Mouse (Mus musculus) intestine, embryonic 14.5 days (tissue): ENCODE results near the gene Pla2g12a. TPM values are rescaled to one million over a fixed set of nuclear protein-coding genes. Genes with fewer than 3 reads are reported as not detected.
A peak's percentile ranks its signal among the peaks of the same experiment; 100 is the strongest.

Source experiments
- ATAC-seq: fragments of 200-750 bp; cut with Nextera tagmentation; replicated peaks from 2 replicates; pipeline ENCODE4 v1.8.0; 2017; ENCODE audit warnings: low read depth, moderate number of reproducible peaks, moderate TSS enrichment, moderate library complexity; ENCODE audit not compliant: low FRiP score, low TSS enrichment
- DNase-seq: peaks from one replicate; pipeline ENCODE4 v3.0.0-alpha.2; 2018; ENCODE audit warnings: low spot score
- H3K27ac ChIP-seq: fragments of 300-500 bp; sonication (generic); 2 replicates; pipeline ENCODE4 v1.5.1; 2014; ENCODE audit warnings: low read depth, mild to moderate bottlenecking, control low read depth
- H3K27me3 ChIP-seq: fragments of 300-500 bp; sonication (generic); replicated peaks from 2 replicates; pipeline ENCODE4 v1.6.1; 2014; ENCODE audit warnings: low read length, control low read depth; ENCODE audit not compliant: control insufficient read depth, insufficient read depth
- H3K36me3 ChIP-seq: fragments of 300-500 bp; sonication (generic); 2 replicates; pipeline ENCODE4 v1.6.1; 2014; ENCODE audit warnings: low read length, control low read depth; ENCODE audit not compliant: control insufficient read depth, insufficient read depth
- H3K4me1 ChIP-seq: fragments of 300-500 bp; sonication (generic); replicated peaks from 2 replicates; pipeline ENCODE4 v1.6.1; 2014; ENCODE audit warnings: low read length, control low read depth, mixed read lengths; ENCODE audit not compliant: control insufficient read depth, insufficient read depth
- H3K4me2 ChIP-seq: fragments of 300-500 bp; sonication (generic); 2 replicates; pipeline ENCODE4 v1.6.1; 2014; ENCODE audit warnings: low read length
- H3K4me3 ChIP-seq: fragments of 300-500 bp; sonication (generic); 2 replicates; pipeline ENCODE4 v1.5.1; 2014; ENCODE audit warnings: low read depth, low read length, control low read depth, mixed read lengths
- H3K9ac ChIP-seq: fragments of 300-500 bp; sonication (generic); 2 replicates; pipeline ENCODE4 v1.6.1; 2014; ENCODE audit warnings: mild to moderate bottlenecking, low read length
- H3K9me3 ChIP-seq: fragments of 300-500 bp; sonication (generic); 2 replicates; pipeline ENCODE4 v1.6.1; 2016; ENCODE audit warnings: low read length, control low read depth; ENCODE audit not compliant: control insufficient read depth
- WGBS: fragments of 180-500 bp; shearing (Covaris S2); extraction: QIAGEN DNeasy Blood & Tissue Kit; methylation state at CpG from one replicate; pipeline ENCODE4 v1.1.7; 2014; 5-methylcytosine and 5-hydroxymethylcytosine counted together
- polyA plus RNA-seq: library from polyadenylated mRNA; unstranded; fragments of >200 nt; fragmentation: Nextera tagmentation; extraction: Ambion mirVana; gene quantifications from 2 replicates; pipeline ENCODE4 v1.2.1, GENCODE M21; 2014

Pla2g12a gene
- polyA plus RNA-seq, 1 experiment from 2014 or later: 67.0 TPM

DNA sequence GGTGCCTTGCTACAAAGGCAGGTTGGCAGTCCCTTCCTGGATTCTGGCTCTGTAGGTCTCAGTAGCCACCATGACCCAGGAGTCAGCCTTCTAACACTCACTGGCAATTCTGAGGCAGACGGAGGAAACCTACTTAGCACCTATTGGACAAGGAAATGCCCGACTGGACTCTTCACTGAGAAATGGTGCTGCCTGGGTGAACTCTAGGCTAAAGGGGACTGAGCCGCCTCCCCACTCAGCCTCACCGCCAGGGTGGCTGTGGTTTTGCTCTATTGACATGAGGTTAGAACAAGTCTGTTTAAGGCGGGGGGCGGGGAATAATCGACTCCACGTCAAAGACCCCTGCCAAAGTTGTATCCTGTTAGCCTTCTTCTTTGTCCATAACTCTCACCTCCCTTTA, 25.5 kb downstream of the Pla2g12a start:
- ATAC-seq (no peak), DNase-seq (no peak)
- 85% methylated on average over 8 of the region's 8 CpGs for WGBS
- Histone ChIP-seq H3K36me3 (peaks cover 22% of the 10 kb centered on the region), H3K9me3 (no peaks in the 10 kb centered on the region), H3K4me2 (no peak overlapping the region), H3K4me1 (peaks cover 23% of the 10 kb centered on the region), H3K9ac (no peak overlapping the region), H3K27ac (no peak overlapping the region), H3K27me3 (no peaks in the 10 kb centered on the region), H3K4me3 (no peak overlapping the region)

DNA sequence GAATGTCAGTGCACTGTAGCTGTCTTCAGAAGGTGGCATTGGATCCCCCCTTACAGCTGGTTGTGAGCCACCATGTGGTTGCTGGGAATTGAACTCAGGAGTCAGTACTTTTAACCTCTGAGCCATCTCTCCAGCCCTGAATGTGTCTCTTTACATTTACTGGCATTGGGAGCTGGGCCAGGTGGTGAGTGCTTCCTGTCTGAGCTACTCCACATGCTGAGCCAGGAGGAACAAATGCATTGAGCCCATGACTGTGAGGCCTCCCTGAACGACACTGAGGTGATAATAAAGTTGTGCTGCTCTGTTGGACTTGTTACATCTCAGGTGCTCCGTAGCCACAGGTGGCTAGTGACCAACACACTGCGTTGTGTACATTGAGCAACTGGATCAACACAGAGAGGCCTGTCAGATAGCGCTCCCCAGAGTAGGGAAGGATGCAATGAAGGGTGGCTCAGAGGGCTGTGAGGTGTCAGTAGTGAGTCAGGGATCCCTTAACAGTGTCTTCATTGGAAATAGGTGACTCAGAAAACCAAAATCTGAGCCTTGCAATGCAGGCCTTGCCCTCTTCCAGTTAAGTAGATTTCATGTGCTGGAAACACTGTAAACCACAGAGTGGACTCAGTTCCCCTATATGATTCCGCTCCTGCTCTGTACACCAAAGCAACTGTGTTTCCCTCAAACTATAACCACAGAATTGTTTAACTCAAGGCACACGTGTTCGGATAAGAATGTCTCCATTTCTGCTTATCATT, 26.2 kb downstream of the Pla2g12a start:
- Histone ChIP-seq H3K4me3 (no peak overlapping the region), H3K4me2 (no peak overlapping the region), H3K36me3 (peaks cover 29% of the 10 kb centered on the region), H3K27ac (no peak overlapping the region), H3K4me1 (peaks cover 23% of the 10 kb centered on the region), H3K9ac (no peak overlapping the region), H3K27me3 (no peaks in the 10 kb centered on the region), H3K9me3 (no peaks in the 10 kb centered on the region)
- 75% methylated on average over 7 of the region's 7 CpGs for WGBS
- ATAC-seq (no peak), DNase-seq (no peak)

DNA sequence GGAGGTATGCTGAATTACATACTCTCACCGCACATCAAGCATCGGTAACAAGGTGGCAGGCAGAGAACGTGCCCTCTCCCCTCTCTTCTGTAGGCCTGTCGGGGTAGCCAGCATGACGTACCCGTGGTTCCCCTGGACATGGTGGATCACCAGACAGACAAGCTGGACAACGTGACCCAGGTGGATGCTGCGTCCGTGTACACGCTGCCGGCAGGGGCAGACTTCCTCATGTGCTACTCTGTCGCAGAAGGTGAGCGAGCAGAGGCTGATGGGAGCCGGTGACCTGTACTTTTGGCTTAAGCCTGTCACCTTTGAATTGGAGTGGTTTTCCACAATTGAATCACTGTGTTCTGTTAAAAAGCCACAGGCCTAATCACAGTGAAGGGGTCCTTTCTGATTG, 33.6 kb downstream of the Pla2g12a start:
- no peak for ATAC-seq
- 93% methylated on average over 14 of the region's 14 CpGs for WGBS
- H3K27me3 ChIP-seq: no peaks in the 10 kb centered on the region
- H3K4me1 ChIP-seq: no peaks in the 10 kb centered on the region
- DNase-seq: no peak
- H3K9me3 ChIP-seq: no peaks in the 10 kb centered on the region
- no peak overlapping the region for H3K9ac ChIP-seq
- H3K4me2 ChIP-seq: no peak overlapping the region
- H3K27ac ChIP-seq: no peak overlapping the region
- no peak overlapping the region for H3K4me3 ChIP-seq
- H3K36me3 ChIP-seq: peaks cover 68% of the 10 kb centered on the region

DNA sequence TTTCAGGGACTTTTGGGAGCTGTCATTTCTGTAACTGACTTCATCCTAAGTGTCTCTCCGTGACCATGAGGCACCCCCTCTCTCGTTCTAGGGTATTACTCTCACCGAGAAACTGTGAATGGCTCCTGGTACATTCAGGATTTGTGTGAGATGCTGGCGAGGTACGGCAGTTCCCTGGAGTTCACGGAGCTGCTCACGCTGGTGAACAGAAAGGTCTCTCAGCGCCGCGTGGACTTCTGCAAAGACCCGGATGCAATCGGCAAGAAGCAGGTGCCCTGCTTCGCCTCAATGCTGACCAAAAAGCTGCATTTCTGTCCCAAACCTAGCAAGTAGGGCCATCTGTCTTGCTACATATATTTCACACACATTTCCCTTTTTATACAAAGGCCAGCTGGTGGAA, 34.8 kb downstream of the Pla2g12a start:
- Histone ChIP-seq H3K9ac (no peak overlapping the region), H3K36me3 (peaks cover 62% of the 10 kb centered on the region)
- 94% methylated on average over 13 of the region's 13 CpGs for WGBS

DNA sequence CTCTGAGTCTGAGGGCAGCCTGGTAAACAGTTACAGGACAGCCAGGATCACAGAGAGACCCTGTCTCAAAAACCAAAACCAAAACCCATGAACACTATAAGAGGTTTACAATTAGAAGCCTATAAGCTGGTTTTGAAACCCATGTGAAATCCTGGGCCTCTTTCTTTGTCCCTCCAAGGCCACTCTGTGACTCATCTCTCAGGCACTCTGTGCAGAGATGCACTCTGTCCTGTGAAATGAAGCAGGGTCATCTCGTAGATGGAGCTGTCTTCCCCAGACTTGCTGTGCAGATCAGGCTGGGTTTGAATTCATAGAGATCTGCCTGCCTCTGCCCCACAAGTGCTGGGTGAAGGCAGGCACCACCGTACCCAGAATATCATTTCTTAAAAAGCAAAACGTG, 39.0 kb downstream of the Pla2g12a start:
- DNase-seq (no peak), ATAC-seq (no peak)
- no peak overlapping the region for H3K27ac ChIP-seq
- H3K4me1 ChIP-seq: no peaks in the 10 kb centered on the region
- no peaks in the 10 kb centered on the region for H3K27me3 ChIP-seq
- H3K9ac ChIP-seq: no peak overlapping the region
- 77% methylated on average over 3 of the region's 3 CpGs for WGBS
- H3K4me3 ChIP-seq: no peak overlapping the region
- H3K9me3 ChIP-seq: no peaks in the 10 kb centered on the region
- no peak overlapping the region for H3K4me2 ChIP-seq
- peaks cover 22% of the 10 kb centered on the region for H3K36me3 ChIP-seq

More for the DNA sequence above, 34.8 kb downstream of the Pla2g12a start:
- DNase-seq (no peak), ATAC-seq (no peak)
- no peak overlapping the region for H3K27ac ChIP-seq
- no peak overlapping the region for H3K4me2 ChIP-seq
- no peaks in the 10 kb centered on the region for H3K4me1 ChIP-seq
- H3K4me3 ChIP-seq: no peak overlapping the region
- H3K9me3 ChIP-seq: no peaks in the 10 kb centered on the region
- no peaks in the 10 kb centered on the region for H3K27me3 ChIP-seq

DNA sequence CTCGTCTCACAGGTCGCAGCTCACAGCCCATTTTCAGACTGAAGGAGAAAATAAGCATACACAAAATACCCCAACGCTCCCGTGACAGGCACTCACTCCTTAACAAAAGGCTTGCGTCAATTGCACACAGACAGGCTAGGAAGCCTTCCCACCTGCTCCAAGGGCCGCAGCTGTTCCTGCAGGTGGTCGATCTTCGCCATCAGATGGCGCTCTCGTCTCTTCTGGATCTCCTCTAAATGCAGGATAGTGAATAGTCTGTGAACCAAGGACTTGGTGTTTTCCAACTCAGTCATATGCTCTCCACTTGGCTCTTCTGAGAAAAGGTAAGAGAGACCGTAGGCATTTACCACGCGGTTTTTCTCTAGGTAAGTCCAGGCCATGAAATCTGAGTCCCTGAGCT, 40.0 kb downstream of the Pla2g12a start:
- Histone ChIP-seq H3K4me3 (no peak overlapping the region), H3K9me3 (no peaks in the 10 kb centered on the region), H3K27me3 (no peaks in the 10 kb centered on the region), H3K9ac (no peak overlapping the region), H3K4me2 (no peak overlapping the region), H3K36me3 (peaks cover 12% of the 10 kb centered on the region), H3K27ac (no peak overlapping the region), H3K4me1 (no peaks in the 10 kb centered on the region)
- DNase-seq (peak; percentile 81), ATAC-seq (peak; percentile 62; the same call in 1 of the 2 replicates)
- WGBS: 15% methylated on average over 13 of the region's 13 CpGs

DNA sequence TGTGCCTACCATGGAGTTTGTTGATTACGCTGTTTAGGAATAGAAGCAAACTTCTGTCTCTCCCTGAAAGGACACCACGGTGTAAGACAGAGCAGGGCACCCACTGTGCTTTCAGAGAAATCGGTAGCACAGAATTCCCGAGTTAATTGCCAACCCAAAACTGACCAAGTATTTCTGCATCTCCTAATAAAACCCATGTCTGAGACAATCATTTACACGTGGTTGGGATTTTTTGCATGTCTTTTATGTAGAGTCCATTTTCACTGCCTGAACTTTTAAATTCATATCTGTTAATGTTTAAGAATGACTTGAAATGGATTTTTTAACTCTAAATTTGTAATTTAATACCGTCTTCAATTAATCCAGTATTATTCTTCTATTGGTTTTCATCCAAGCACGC, 45.2 kb downstream of the Pla2g12a start:
- H3K27ac ChIP-seq: no peak overlapping the region
- 88% methylated on average over 7 of the region's 7 CpGs for WGBS
- no peak overlapping the region for H3K9ac ChIP-seq
- no peaks in the 10 kb centered on the region for H3K36me3 ChIP-seq
- H3K4me3 ChIP-seq: no peak overlapping the region
- no peaks in the 10 kb centered on the region for H3K4me1 ChIP-seq
- ATAC-seq (no peak), DNase-seq (no peak)
- H3K4me2 ChIP-seq: no peak overlapping the region
- H3K9me3 ChIP-seq: no peaks in the 10 kb centered on the region
- H3K27me3 ChIP-seq: no peaks in the 10 kb centered on the region

DNA sequence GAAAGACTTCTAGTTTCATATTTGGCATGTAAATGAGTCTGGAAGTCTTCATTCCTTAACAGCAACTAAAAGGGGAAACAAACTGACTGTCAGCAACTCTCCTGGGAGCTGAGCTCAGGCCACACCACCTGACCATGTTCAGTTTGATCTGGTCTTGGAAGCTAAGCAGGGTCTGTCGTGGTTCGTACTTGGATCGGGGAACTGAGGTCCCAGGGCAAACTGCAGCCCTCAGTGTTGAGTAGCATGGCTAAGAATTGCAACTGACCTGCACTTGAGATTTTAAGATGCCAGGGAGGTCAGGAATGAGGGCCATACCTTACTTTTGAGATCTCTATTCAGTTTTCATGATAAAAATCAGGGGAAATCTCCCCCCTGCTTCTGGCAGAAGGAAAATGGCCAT, 47.5 kb downstream of the Pla2g12a start:
- DNase-seq (no peak), ATAC-seq (no peak)
- H3K4me2 ChIP-seq: no peak overlapping the region
- H3K4me3 ChIP-seq: no peak overlapping the region
- 90% methylated on average over 3 of the region's 3 CpGs for WGBS
- no peaks in the 10 kb centered on the region for H3K4me1 ChIP-seq
- no peaks in the 10 kb centered on the region for H3K27me3 ChIP-seq
- H3K36me3 ChIP-seq: no peaks in the 10 kb centered on the region
- H3K9ac ChIP-seq: no peak overlapping the region
- H3K9me3 ChIP-seq: no peaks in the 10 kb centered on the region
- H3K27ac ChIP-seq: no peak overlapping the region

DNA sequence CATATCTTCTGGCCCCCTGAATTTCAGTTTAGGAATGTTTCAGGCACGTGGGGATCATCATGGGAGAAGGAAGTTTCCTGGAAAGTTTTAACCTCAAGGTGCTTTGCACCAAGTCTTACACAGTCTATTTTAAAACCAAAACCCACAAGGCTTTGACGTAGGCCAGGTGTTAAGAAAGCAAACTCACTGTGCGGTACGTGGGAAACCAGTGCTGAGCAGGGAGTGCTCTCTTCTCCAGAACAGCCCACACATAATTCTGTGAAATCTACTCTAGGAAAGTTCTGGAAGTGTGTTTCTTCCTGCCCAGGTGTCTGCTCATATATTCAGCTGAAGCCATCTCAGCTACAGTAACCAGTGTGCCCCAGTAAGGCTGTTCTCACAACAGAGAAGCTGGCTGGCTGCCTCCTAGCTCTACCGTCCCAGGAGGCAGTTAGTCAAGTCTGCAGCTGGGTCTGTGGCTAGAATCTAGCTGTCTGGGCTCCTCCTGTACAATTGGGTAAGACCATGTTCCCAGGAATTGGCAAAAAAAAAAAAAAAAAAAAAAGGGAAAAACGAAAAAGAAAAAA, 51.9 kb downstream of the Pla2g12a start:
- Histone ChIP-seq H3K36me3 (no peaks in the 10 kb centered on the region), H3K9ac (no peak overlapping the region), H3K4me3 (no peak overlapping the region), H3K27ac (no peak overlapping the region), H3K4me1 (no peaks in the 10 kb centered on the region), H3K27me3 (no peaks in the 10 kb centered on the region), H3K4me2 (no peak overlapping the region), H3K9me3 (no peaks in the 10 kb centered on the region)
- ATAC-seq: no peak
- DNase-seq: no peak
- WGBS: 52% methylated on average over 6 of the region's 6 CpGs
